Mouse (Mus musculus) midbrain, postnatal 0 days (tissue): Measurements from ENCODE around the gene Nid2. TPM values are rescaled to one million over a fixed set of nuclear protein-coding genes. Genes with fewer than 3 reads are reported as not detected.
A peak's percentile ranks its signal among the peaks of the same experiment; 100 is the strongest.

ENCODE experiments used
- ATAC-seq: fragments of 200-750 bp; cut with Nextera tagmentation; 2 replicates; pipeline ENCODE4 v1.8.0; 2017; ENCODE audit warnings: moderate number of reproducible peaks, mild to moderate bottlenecking, moderate TSS enrichment, moderate library complexity; ENCODE audit not compliant: low FRiP score
- DNase-seq: peaks from one replicate; pipeline ENCODE4 v3.0.0-alpha.2; 2015; ENCODE audit warnings: low spot score
- H3K27ac ChIP-seq: fragments of 300-500 bp; sonication (generic); 2 replicates; pipeline ENCODE4 v1.5.1; 2014; ENCODE audit warnings: low read depth, mild to moderate bottlenecking, low read length, mixed read lengths
- H3K27me3 ChIP-seq: fragments of 300-500 bp; sonication (generic); 2 replicates; pipeline ENCODE4 v1.6.1; 2014; ENCODE audit warnings: low read length, control low read depth, mixed read lengths; ENCODE audit not compliant: insufficient read depth
- H3K36me3 ChIP-seq: fragments of 300-500 bp; sonication (generic); 2 replicates; pipeline ENCODE4 v1.6.1; 2014; ENCODE audit warnings: low read length, control low read depth, mixed read lengths; ENCODE audit not compliant: insufficient read depth
- H3K4me1 ChIP-seq: fragments of 300-500 bp; sonication (generic); 2 replicates; pipeline ENCODE4 v1.6.1; 2014; ENCODE audit warnings: mild to moderate bottlenecking, control low read depth, antibody characterized with exemption, low read length, mixed read lengths; ENCODE audit not compliant: insufficient read depth
- H3K4me2 ChIP-seq: fragments of 300-500 bp; sonication (generic); 2 replicates; pipeline ENCODE4 v1.6.1; 2014; ENCODE audit warnings: low read depth, mild to moderate bottlenecking, low read length, mixed read lengths; ENCODE audit not compliant: poor library complexity, severe bottlenecking
- H3K4me3 ChIP-seq: fragments of 300-500 bp; sonication (generic); 2 replicates; pipeline ENCODE4 v1.5.1; 2014; ENCODE audit warnings: low read depth, mild to moderate bottlenecking, low read length, moderate library complexity
- H3K9ac ChIP-seq: fragments of 300-500 bp; sonication (generic); replicated peaks from 2 replicates; pipeline ENCODE4 v1.6.1; 2014; ENCODE audit warnings: mild to moderate bottlenecking, low read length, moderate library complexity, mixed read lengths; ENCODE audit not compliant: poor library complexity, severe bottlenecking
- H3K9me3 ChIP-seq: fragments of 300-500 bp; sonication (generic); 2 replicates; pipeline ENCODE4 v1.6.1; 2016; ENCODE audit warnings: low read length, control low read depth
- CTCF ChIP-seq: IDR thresholded peaks from 2 replicates; pipeline ENCODE4 v1.5.1; 2016; ENCODE audit warnings: antibody characterized with exemption, mild to moderate bottlenecking
- WGBS: fragments of 180-500 bp; shearing (Covaris S2); extraction: QIAGEN DNeasy Blood & Tissue Kit; methylation state at CpG from one replicate; pipeline ENCODE4 v1.1.7; 2014; 5-methylcytosine and 5-hydroxymethylcytosine counted together
- polyA plus RNA-seq: library from polyadenylated mRNA; unstranded; fragments of >200 nt; fragmentation: Nextera tagmentation; extraction: Ambion mirVana; gene quantifications from 2 replicates; pipeline ENCODE4 v1.2.1, GENCODE M21; 2015
- total RNA-seq: library from RNA; depleted of rRNA; stranded (reverse); fragments of >200 nt; gene quantifications from 2 replicates; pipeline ENCODE4 v1.2.3, GENCODE M21; 2014; rRNA removed

Gene Nid2
- total RNA-seq (35.2 and 39.0 TPM in 2 replicates), polyA plus RNA-seq (18.6 and 21.3 TPM in 2 replicates)

DNA sequence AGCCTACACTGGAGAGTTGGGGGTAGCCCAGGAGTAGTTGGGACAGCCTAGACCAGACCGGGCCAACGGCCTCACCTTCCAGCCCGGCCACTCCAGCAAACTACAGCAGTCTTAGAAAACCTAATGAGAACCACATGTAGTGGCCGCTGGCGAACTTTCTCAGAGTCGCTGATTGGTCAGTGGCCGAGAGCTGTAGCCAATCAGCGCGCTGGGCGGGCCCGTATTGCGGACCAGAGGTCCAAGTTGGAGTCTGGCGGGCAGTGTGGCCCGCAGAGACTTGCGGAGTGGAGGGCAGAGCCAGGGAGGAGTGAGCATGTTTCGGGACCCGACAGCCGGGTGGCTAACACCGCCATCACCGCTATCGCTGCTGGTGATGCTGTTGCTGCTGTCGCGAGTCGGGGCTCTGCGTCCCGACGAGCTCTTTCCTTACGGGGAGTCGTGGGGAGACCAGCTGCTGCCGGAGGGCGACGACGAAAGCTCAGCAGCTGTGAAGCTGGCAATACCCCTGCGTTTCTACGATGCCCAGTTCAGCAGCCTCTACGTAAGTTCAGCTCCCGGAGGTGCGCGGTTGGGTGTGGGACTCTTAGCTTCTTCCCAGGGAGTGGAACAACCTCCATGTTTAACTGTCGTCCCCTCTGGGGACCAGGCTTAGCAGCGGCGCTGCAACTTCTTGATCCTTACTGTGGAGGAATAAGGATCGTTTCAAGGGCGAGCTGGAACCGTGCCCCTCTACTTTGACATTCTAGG, at the start of gene Nid2:
TSS of gene Nid2 (plus strand) at position 241 of the 747 bp plus-strand sequence.
- DNase-seq: peak; percentile 88
- H3K27ac ChIP-seq: no peak within 1 kb of the TSS
- no peaks in the 10 kb centered on the region for H3K36me3 ChIP-seq
- no peaks in the 10 kb centered on the region for H3K9me3 ChIP-seq
- H3K27me3 ChIP-seq: peaks cover 24% of the 10 kb centered on the region
- H3K4me1 ChIP-seq: peaks cover 6% of the 10 kb centered on the region; the same call in 1 of the 2 replicates
- no peak within 1 kb of the TSS for H3K9ac ChIP-seq
- no peak for TF ChIP-seq CTCF
- peak; percentile 89 for ATAC-seq
- WGBS: 1% methylated on average over 45 of the region's 45 CpGs
- H3K4me2 ChIP-seq: peak within 1 kb of the TSS; percentile 76
- peak within 1 kb of the TSS; percentile 40 for H3K4me3 ChIP-seq

DNA sequence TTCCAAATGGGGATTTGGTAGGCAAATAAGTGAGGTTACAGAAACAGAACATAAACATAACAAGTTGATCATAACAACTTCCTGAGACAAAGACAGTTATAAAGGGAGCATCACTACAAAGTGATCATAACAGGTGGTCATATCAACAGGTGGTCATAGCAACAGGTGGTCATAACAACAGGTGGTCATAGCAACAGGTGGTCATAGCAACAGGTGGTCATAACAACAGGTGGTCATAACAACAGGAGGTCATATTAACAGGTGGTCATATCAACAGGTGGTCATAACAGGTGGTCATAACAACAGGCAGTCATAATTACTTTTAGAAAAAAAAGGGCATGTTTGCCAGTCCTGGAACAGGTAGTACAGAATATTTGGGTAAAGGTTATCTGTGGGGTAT, 49.5 kb upstream of the Nid2 start:
- Histone ChIP-seq H3K4me3 (no peak overlapping the region), H3K4me1 (no peaks in the 10 kb centered on the region), H3K4me2 (no peak overlapping the region), H3K27ac (no peak overlapping the region), H3K9me3 (no peaks in the 10 kb centered on the region), H3K27me3 (0 out of 2 replicates have a peak, but pooled peaks cover 5% of the 10 kb centered on the region), H3K9ac (no peak overlapping the region), H3K36me3 (no peaks in the 10 kb centered on the region)
- DNase-seq (no peak), ATAC-seq (no peak)
- TF ChIP-seq CTCF: no peak

DNA sequence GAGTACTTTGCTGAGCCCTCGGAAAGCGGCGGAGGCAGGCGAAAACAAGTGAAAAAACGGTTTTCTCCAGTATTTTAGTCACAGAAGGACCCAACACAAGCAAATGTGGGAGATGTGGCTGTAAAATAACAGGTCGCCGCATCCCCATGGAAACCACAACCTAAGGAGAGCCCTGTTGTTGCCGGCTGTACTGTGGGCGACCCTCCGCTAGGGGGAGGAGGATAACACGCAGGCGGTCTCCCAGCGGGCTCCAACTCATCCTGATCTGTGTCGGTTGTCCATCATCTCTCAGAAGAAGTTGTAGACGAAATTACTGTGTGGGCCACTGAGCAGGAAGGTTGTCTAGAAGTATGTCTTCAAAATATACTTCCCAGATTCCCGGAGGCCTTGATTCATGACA, 45.4 kb upstream of the Nid2 start:
- WGBS: 12% methylated on average over 16 of the region's 16 CpGs
- Histone ChIP-seq H3K36me3 (no peaks in the 10 kb centered on the region), H3K27me3 (0 out of 2 replicates have a peak, but pooled peaks cover 5% of the 10 kb centered on the region), H3K4me1 (no peaks in the 10 kb centered on the region), H3K9me3 (no peaks in the 10 kb centered on the region), H3K27ac (no peak overlapping the region), H3K4me2 (peak overlapping the region; percentile 22), H3K4me3 (no peak overlapping the region), H3K9ac (no peak overlapping the region)
- DNase-seq: peak; percentile 73
- ATAC-seq: peak; percentile 87
- TF ChIP-seq CTCF: peak; percentile 86

DNA sequence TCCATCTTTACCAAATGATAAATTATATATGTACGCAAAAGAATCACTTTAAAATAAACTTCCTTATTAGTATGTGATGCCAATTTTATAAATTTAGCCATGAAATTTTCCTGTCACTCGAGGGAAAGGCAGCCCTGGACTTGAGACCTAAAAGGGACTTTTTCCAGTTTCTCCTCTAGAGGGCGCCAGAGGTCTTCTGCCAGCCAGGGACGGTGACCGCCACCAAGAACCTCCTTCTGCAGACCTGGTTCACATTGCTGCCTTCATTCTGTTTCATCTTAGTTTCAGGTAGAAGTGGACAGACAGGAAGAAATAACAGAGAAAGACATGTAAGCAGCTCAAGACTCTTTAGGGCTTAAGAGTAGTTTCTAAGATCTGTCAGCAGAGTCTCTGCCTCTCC, 44.6 kb upstream of the Nid2 start:
- Histone ChIP-seq H3K36me3 (no peaks in the 10 kb centered on the region), H3K27ac (no peak overlapping the region), H3K4me3 (no peak overlapping the region), H3K4me2 (no peak overlapping the region), H3K9me3 (no peaks in the 10 kb centered on the region), H3K27me3 (0 out of 2 replicates have a peak, but pooled peaks cover 5% of the 10 kb centered on the region), H3K9ac (no peak overlapping the region), H3K4me1 (no peaks in the 10 kb centered on the region)
- TF ChIP-seq CTCF: peak; percentile 98
- ATAC-seq (0 out of 2 replicates have a peak, but pooled peaks have one; percentile 50), DNase-seq (peak; percentile 78)
- WGBS: 1% methylated on average over 5 of the region's 5 CpGs

DNA sequence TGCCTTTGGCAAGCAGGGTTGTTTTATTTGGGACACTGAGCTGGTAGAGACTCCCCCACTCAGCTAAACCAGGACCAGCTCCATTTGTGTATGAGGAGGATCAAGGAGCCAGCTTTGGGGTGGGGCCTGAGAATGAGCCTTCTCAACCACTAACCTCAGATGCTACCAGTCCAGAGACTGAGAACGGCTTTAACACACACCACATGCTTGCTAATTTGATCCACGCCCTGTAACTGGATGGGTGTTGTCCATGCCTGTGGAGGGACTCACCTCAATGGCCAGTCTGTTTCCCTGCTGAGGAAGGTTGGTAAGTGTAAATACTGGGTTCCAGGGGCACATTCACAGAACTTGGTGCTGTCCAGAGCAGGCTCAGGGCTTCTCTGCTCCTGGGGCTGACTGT, 44.1 kb upstream of the Nid2 start:
- WGBS: 74% methylated on average over 2 of the region's 2 CpGs
- H3K9ac ChIP-seq: no peak overlapping the region
- DNase-seq (no peak), ATAC-seq (no peak)
- no peak overlapping the region for H3K4me3 ChIP-seq
- no peak for TF ChIP-seq CTCF
- no peaks in the 10 kb centered on the region for H3K9me3 ChIP-seq
- H3K36me3 ChIP-seq: no peaks in the 10 kb centered on the region
- H3K4me2 ChIP-seq: no peak overlapping the region
- no peak overlapping the region for H3K27ac ChIP-seq
- 0 out of 2 replicates have a peak, but pooled peaks cover 5% of the 10 kb centered on the region for H3K27me3 ChIP-seq
- H3K4me1 ChIP-seq: no peaks in the 10 kb centered on the region
